Mouse (Mus musculus) neural tube, embryonic 12.5 days (tissue): ENCODE results near the gene Aqp2. TPM values are rescaled to one million over a fixed set of nuclear protein-coding genes. Genes with fewer than 3 reads are reported as not detected.

ENCODE experiments used
- ATAC-seq: fragments of 200-750 bp; cut with Nextera tagmentation; 2 replicates; pipeline ENCODE4 v1.8.0; 2017; ENCODE audit warnings: low read depth, mild to moderate bottlenecking, moderate TSS enrichment, moderate library complexity; ENCODE audit not compliant: low FRiP score
- H3K27ac ChIP-seq: fragments of 300-500 bp; sonication (generic); 2 replicates; pipeline ENCODE4 v1.5.1; 2016
- H3K27me3 ChIP-seq: fragments of 300-500 bp; sonication (generic); replicated peaks from 2 replicates; pipeline ENCODE4 v1.6.1; 2016; ENCODE audit warnings: mild to moderate bottlenecking
- H3K36me3 ChIP-seq: fragments of 300-500 bp; sonication (generic); 2 replicates; pipeline ENCODE4 v1.6.1; 2016; ENCODE audit warnings: mild to moderate bottlenecking
- H3K4me1 ChIP-seq: fragments of 300-500 bp; sonication (generic); 2 replicates; pipeline ENCODE4 v1.6.1; 2016
- H3K4me2 ChIP-seq: fragments of 300-500 bp; sonication (generic); replicated peaks from 2 replicates; pipeline ENCODE4 v1.6.1; 2016; ENCODE audit warnings: mild to moderate bottlenecking
- H3K4me3 ChIP-seq: fragments of 300-500 bp; sonication (generic); 2 replicates; pipeline ENCODE4 v1.5.1; 2016
- H3K9ac ChIP-seq: fragments of 300-500 bp; sonication (generic); 2 replicates; pipeline ENCODE4 v1.6.1; 2016; ENCODE audit warnings: mild to moderate bottlenecking
- H3K9me3 ChIP-seq: fragments of 300-500 bp; sonication (generic); 2 replicates; pipeline ENCODE4 v1.6.1; 2016; ENCODE audit warnings: mild to moderate bottlenecking
- WGBS: fragments of 180-500 bp; shearing (Covaris S2); methylation state at CpG from one replicate; pipeline ENCODE4 v1.1.7; 2016; 5-methylcytosine and 5-hydroxymethylcytosine counted together
- polyA plus RNA-seq: library from polyadenylated mRNA; unstranded; fragments of >200 nt; fragmentation: Nextera tagmentation; extraction: Ambion mirVana; gene quantifications from 2 replicates; pipeline ENCODE4 v1.2.1, GENCODE M21; 2016

The Aqp2 gene
- not detected in 2 replicates for polyA plus RNA-seq

DNA sequence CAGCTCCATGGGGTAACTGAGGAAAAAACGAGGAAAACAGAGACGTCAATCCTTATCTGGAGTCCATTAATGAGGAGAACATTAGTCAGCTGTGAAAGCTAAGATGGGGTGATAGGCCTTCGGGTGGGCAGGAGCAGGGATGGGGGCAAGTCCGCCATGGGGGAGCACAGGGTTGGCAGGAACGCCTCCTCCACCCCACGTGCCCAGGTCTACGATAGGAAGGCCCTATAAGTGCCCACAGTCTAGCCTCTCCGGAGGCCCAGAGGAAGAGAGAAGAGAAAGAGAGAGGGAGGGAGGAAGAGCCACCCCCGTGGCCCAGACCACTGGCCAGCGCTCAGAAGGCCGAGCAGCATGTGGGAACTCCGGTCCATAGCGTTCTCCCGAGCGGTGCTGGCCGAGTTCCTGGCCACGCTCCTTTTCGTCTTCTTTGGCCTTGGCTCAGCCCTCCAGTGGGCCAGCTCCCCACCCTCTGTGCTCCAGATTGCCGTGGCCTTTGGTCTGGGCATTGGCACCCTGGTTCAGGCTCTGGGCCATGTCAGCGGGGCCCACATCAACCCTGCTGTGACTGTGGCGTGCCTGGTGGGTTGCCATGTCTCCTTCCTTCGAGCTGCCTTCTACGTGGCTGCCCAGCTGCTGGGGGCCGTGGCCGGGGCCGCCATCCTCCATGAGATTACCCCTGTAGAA is at the start of gene Aqp2:
Aqp2 (plus strand) TSS at position 254 of the 684 bp plus-strand sequence.
- H3K4me2 ChIP-seq = no peak within 1 kb of the TSS
- no peaks in the 10 kb centered on the region for H3K36me3 ChIP-seq
- ATAC-seq = no peak
- no peaks in the 10 kb centered on the region for H3K9me3 ChIP-seq
- H3K27ac ChIP-seq = no peak within 1 kb of the TSS
- H3K27me3 ChIP-seq = peaks cover 46% of the 10 kb centered on the region
- 87% methylated on average over 26 of the region's 26 CpGs for WGBS
- H3K4me3 ChIP-seq = no peak within 1 kb of the TSS
- H3K4me1 ChIP-seq = peaks cover 10% of the 10 kb centered on the region
- H3K9ac ChIP-seq = no peak within 1 kb of the TSS

- H3K4me1 ChIP-seq = peaks cover 9% of the 10 kb centered on the region; the same call in 1 of the 2 replicates
- H3K4me2 ChIP-seq = no peak overlapping the region
- no peak overlapping the region for H3K4me3 ChIP-seq
- 43% methylated on average over 6 of the region's 6 CpGs for WGBS
- no peak overlapping the region for H3K27ac ChIP-seq
- H3K9me3 ChIP-seq = no peaks in the 10 kb centered on the region
- H3K9ac ChIP-seq = no peak overlapping the region
- no peak for ATAC-seq
- H3K27me3 ChIP-seq = peaks cover 10% of the 10 kb centered on the region
- no peaks in the 10 kb centered on the region for H3K36me3 ChIP-seq
These were observed 47.7 kb upstream of the Aqp2 start for GRCm38 (mm10) chr15:99531146-99531545.

DNA sequence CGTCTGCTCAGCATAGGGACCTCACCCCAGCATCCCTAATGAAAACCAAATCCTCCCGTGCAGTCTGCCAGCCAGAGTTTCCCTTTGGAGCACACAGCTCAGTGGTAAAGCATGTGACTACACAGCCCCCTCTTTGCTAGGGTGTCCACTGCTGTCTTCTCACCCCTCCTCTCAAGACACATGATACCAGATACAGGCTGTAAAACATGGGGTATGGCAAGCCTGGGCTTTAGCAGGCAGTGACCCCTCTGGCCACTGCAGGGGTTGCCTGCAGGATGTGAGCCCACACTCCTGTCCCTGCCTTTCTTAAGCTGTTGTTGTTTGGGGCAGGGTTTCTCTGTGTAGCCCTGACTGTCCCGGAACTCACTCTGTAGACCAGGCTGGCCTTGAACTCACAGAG is 46.8 kb upstream of the Aqp2 start:
- H3K36me3 ChIP-seq = no peaks in the 10 kb centered on the region
- ATAC-seq = no peak
- no peak overlapping the region for H3K4me2 ChIP-seq
- 67% methylated on average over 3 of the region's 3 CpGs for WGBS
- no peaks in the 10 kb centered on the region for H3K9me3 ChIP-seq
- H3K27ac ChIP-seq = no peak overlapping the region
- H3K9ac ChIP-seq = no peak overlapping the region
- H3K4me3 ChIP-seq = no peak overlapping the region
- H3K4me1 ChIP-seq = peaks cover 13% of the 10 kb centered on the region; the same call in 1 of the 2 replicates
- H3K27me3 ChIP-seq = peaks cover 10% of the 10 kb centered on the region

GRCm38 (mm10) chr15:99536889-99537862 is 41.7 kb upstream of the Aqp2 start:
- Histone ChIP-seq H3K4me3 (no peak overlapping the region), H3K9ac (no peak overlapping the region), H3K36me3 (no peaks in the 10 kb centered on the region), H3K4me1 (0 out of 2 replicates have a peak, but pooled peaks cover 6% of the 10 kb centered on the region), H3K27me3 (no peaks in the 10 kb centered on the region; the same call in 1 of the 2 replicates), H3K4me2 (no peak overlapping the region), H3K9me3 (no peaks in the 10 kb centered on the region), H3K27ac (no peak overlapping the region)
- ATAC-seq = no peak
- WGBS = 57% methylated on average over 11 of the region's 11 CpGs

DNA sequence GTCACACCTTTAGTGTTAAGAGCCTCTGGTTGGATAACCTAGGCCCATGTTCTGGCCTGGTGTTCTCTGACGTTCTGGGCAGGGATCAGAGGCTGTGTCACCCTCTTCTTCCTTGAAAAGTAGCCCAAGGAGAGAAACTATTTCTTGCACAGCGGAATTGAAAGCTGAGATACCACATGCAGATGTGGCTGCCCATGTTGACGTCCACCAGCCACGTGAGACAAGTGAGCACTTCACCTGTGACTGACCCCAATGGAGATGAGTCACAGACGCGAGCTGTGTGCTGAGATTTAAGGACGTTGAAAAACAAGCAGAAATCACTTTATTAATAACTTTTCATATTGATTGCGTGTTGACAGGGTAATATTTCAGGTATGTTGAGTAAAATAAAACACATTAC is 39.0 kb upstream of the Aqp2 start:
- Histone ChIP-seq H3K9ac (no peak overlapping the region), H3K27ac (no peak overlapping the region), H3K4me1 (0 out of 2 replicates have a peak, but pooled peaks cover 6% of the 10 kb centered on the region), H3K27me3 (no peaks in the 10 kb centered on the region; the same call in 1 of the 2 replicates), H3K4me2 (no peak overlapping the region), H3K36me3 (no peaks in the 10 kb centered on the region), H3K4me3 (no peak overlapping the region), H3K9me3 (no peaks in the 10 kb centered on the region)
- no peak for ATAC-seq
- WGBS = 75% methylated on average over 8 of the region's 8 CpGs

DNA sequence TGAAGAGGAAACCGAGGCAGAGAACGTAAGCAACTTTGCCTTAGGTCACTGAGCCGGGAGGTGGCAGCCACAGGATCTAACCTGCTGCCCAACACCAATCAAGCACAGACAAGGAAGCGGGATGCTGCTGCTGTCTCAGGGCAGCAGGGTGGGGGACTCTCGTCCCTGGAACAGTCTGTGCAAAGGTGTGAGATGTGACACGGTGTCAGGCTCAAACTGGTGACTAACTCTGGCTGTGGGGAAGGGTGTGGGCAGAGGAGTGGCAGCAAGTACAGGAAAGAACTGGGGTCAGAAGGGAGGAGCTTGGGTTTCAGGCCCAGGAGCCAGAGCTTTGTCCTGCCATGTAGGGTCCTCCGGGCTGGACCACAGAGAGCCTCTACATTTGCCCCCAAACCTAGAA is 34.8 kb upstream of the Aqp2 start:
- ATAC-seq = no peak
- Histone ChIP-seq H3K9ac (no peak overlapping the region), H3K4me3 (no peak overlapping the region), H3K9me3 (no peaks in the 10 kb centered on the region), H3K27ac (no peak overlapping the region), H3K4me1 (no peaks in the 10 kb centered on the region), H3K4me2 (no peak overlapping the region), H3K27me3 (no peaks in the 10 kb centered on the region), H3K36me3 (no peaks in the 10 kb centered on the region)
- 74% methylated on average over 7 of the region's 7 CpGs for WGBS

GRCm38 (mm10) chr15:99546596-99546995 is 32.3 kb upstream of the Aqp2 start:
- 70% methylated on average over 11 of the region's 11 CpGs for WGBS
- Histone ChIP-seq H3K4me1 (no peaks in the 10 kb centered on the region), H3K27me3 (no peaks in the 10 kb centered on the region), H3K9me3 (no peaks in the 10 kb centered on the region), H3K27ac (no peak overlapping the region), H3K36me3 (no peaks in the 10 kb centered on the region), H3K4me2 (no peak overlapping the region), H3K9ac (no peak overlapping the region), H3K4me3 (no peak overlapping the region)
- ATAC-seq = no peak

DNA sequence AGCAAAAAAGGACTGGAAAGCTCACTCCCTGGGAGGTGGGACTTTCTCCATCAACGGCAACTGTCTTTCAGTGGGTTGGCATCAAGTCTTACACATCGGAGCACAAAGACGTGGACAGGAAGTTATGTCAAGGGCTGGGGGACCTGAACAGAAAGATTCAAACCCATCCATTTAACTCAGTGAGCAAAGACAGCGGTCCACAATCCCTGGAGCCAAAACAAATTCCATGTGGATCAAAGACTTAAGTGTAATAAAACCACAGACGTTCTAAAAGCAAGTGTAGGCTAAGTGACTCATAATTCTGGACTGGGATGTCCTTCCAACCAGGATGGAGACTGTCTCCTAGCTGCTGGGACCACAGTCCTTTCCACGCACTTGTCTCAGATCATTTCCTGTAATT is 31.1 kb upstream of the Aqp2 start:
- H3K4me3 ChIP-seq = no peak overlapping the region
- H3K36me3 ChIP-seq = no peaks in the 10 kb centered on the region
- H3K9me3 ChIP-seq = no peaks in the 10 kb centered on the region
- H3K4me2 ChIP-seq = no peak overlapping the region
- H3K4me1 ChIP-seq = no peaks in the 10 kb centered on the region
- no peak for ATAC-seq
- 79% methylated on average over 6 of the region's 6 CpGs for WGBS
- no peaks in the 10 kb centered on the region for H3K27me3 ChIP-seq
- H3K27ac ChIP-seq = no peak overlapping the region
- no peak overlapping the region for H3K9ac ChIP-seq

DNA sequence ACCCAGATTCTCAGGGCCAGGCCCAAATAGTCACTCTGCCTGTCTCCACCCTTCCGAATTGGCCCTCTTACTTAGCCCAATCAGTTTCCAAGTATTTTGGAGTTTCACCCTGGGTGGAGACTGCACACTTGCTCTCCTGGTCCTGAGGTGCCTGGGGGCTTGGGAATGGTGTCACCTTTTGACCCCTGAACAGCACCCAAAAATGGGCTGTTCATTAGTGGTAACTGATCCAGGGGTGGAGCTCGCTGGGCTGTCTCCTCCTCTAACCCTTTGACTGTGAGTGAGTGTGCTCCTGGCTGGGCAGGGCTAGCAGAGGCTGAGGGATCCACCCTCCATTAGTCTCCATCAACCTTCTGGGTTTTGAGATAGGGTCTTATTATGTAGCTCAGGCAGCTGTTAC is 29.0 kb upstream of the Aqp2 start:
- Histone ChIP-seq H3K9ac (no peak overlapping the region), H3K36me3 (no peaks in the 10 kb centered on the region), H3K9me3 (no peaks in the 10 kb centered on the region), H3K4me2 (no peak overlapping the region), H3K4me1 (no peaks in the 10 kb centered on the region), H3K4me3 (no peak overlapping the region), H3K27ac (no peak overlapping the region), H3K27me3 (no peaks in the 10 kb centered on the region)
- ATAC-seq = no peak
- WGBS = 49% methylated on average over 2 of the region's 2 CpGs

GRCm38 (mm10) chr15:99553767-99554166 is 25.1 kb upstream of the Aqp2 start:
- H3K27ac ChIP-seq = no peak overlapping the region
- no peaks in the 10 kb centered on the region for H3K9me3 ChIP-seq
- 79% methylated on average over 6 of the region's 6 CpGs for WGBS
- no peaks in the 10 kb centered on the region for H3K36me3 ChIP-seq
- no peaks in the 10 kb centered on the region for H3K27me3 ChIP-seq
- H3K9ac ChIP-seq = no peak overlapping the region
- no peak overlapping the region for H3K4me2 ChIP-seq
- H3K4me3 ChIP-seq = no peak overlapping the region
- no peak for ATAC-seq
- no peaks in the 10 kb centered on the region for H3K4me1 ChIP-seq

- Histone ChIP-seq H3K36me3 (no peaks in the 10 kb centered on the region), H3K4me1 (no peaks in the 10 kb centered on the region), H3K4me2 (no peak overlapping the region), H3K9ac (no peak overlapping the region), H3K27me3 (no peaks in the 10 kb centered on the region), H3K27ac (no peak overlapping the region), H3K9me3 (no peaks in the 10 kb centered on the region), H3K4me3 (no peak overlapping the region)
- WGBS = 84% methylated on average over 1 of the region's 1 CpGs
- no peak for ATAC-seq
These were observed 19.9 kb upstream of the Aqp2 start for GRCm38 (mm10) chr15:99558947-99559346.

DNA sequence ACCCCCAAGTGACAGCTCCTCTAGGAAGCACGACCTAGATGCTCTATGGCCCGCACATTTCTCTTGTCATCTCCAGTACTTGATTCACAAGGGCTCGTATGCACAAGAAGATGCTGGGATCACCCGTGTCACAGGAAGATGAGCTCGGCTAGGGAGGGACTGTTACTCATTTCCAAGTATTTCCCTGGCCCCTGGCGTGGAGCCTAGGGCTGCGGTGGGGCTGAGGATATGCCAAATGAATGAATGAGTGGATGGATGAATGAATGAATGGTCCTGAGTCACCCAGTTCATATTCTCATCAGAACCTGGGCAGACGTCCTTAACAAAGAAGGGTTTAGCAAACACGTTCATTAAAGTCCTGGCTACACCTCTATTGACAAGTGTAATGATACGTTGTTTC is 18.6 kb upstream of the Aqp2 start:
- 81% methylated on average over 10 of the region's 10 CpGs for WGBS
- no peak for ATAC-seq

More for the DNA sequence above, 18.6 kb upstream of the Aqp2 start:
- Histone ChIP-seq H3K36me3 (no peaks in the 10 kb centered on the region), H3K9ac (no peak overlapping the region), H3K27me3 (no peaks in the 10 kb centered on the region), H3K27ac (no peak overlapping the region), H3K4me1 (no peaks in the 10 kb centered on the region), H3K9me3 (no peaks in the 10 kb centered on the region), H3K4me3 (no peak overlapping the region), H3K4me2 (no peak overlapping the region)
